Mouse (Mus musculus): ENCODE results near the gene Gm9922. TPM values are rescaled to one million over a fixed set of nuclear protein-coding genes. Genes with fewer than 3 reads are reported as not detected.

Gm9922 gene
- total RNA-seq, 2 experiments from 2014 or later, result 4.3 to 6.4 TPM

- no peak for DNase-seq
These were observed 41.9 kb downstream of the Gm9922 start for GRCm38 (mm10) chr14:101687696-101688095.

Other genes with a start within 250 kb of the Gm9922 start
- gene Tbc1d4, start 120.6 kb downstream of the Gm9922 start, total RNA-seq (2021), result 10 to 100 TPM; 26.2 to 61.3 TPM
- gene Commd6, start 89.1 kb downstream of the Gm9922 start, total RNA-seq (2021), result 10 to 100 TPM; 62.2 to 69.4 TPM
- 10 to 100 TPM; 40.9 to 47.1 TPM for gene Uchl3, start 75.8 kb downstream of the Gm9922 start, total RNA-seq (2021)
- 10 to 100 TPM; 30.4 to 35.5 TPM for gene Lmo7, start 143 bp upstream of the Gm9922 start, total RNA-seq (2021)

All from adrenal gland, postnatal 10 days (tissue).